Mouse (Mus musculus) fibroblast of lung, adult 2 months (primary cell): Measurements from ENCODE around the gene Agtr1a.

Source experiments
- DNase-seq: peaks from one replicate; pipeline ENCODE4 v3.0.0-alpha.2; 2011; ENCODE audit warnings: low read depth

Gene Agtr1a

DNA sequence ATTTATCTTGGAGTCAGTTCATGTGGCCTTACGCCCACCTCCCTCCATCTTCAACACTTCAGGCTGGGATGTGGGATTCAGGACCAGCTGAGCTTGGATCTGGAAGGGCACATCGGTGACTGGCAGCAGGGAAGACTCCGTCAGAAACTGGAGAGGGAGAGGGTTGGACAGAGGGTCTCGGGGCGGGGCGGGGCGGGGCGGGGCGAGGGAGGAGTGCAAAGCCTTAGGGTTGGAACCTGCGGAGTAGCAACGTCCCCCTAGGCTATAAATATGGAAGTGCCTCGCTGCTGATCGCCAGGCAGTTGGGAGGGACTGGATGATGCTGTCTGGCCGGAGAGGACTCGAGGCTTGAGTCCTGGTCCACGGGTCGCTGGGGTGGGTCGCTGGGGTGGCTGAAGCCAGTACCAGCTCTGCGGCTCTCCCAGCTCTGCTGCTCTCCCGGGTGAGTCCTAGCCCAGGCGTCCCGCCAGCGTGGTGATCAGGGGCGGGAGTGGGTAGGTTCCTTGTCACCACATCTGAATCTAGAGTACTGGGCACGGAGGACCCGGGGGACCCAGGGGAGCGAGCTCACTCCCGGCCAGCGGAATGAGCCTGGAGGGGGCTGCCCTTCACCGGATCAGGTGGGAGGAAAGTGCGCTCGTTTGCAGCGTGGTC is at the start of gene Agtr1a:
Gene Agtr1a (plus strand): TSS at position 294 of the 654 bp plus-strand sequence.
- no peak for DNase-seq

DNA sequence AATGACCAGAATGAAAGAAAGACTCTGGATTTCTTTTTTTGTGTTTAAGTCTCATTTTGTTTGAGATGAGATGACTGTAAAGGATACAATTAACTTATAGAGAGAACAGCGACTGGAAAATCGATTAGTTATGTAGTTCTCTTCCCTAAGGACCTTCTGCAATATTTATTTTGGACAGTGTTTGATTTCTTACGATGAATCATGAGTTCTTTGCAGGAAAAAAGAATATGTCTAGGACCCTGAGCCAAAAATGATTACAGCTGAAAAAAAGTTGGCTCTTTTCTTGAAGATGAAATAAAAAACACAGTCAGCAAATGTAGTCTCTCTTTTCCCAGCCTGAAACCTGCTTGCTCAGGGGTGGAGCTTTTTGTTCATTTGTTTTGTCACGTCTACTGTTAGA is 26.0 kb upstream of the Agtr1a start:
- DNase-seq = no peak

DNA sequence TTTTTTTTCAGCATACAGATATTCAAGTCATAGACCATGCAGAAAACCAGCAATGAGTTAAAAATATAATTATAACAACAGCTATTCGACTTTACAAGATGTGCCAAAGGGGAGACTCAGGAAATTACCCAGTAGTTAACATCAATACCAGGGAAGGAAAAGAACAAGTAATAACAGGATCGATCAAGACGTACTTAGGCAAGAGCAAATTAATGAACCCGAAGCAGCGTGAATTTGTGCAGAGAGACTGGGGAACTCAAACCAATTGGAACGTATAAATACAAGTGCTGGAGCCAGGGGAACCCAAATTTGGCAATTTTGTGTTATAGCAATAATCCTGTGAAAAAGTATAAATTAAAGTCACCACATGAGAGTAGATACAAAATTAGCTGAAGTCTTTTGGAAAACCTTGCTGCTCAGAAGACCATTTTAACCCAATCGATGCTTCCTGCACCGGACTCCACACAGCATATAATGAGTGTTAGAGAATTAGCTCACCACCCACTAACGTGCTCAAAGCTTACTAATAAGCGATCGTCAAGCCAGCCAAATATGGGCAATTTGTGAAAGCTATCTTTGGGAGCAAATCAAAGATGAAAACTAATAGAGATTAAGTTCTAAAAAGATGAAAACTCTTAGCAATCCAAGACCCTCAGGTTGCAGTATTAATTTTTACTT is 11.4 kb upstream of the Agtr1a start:
- no peak for DNase-seq

DNA sequence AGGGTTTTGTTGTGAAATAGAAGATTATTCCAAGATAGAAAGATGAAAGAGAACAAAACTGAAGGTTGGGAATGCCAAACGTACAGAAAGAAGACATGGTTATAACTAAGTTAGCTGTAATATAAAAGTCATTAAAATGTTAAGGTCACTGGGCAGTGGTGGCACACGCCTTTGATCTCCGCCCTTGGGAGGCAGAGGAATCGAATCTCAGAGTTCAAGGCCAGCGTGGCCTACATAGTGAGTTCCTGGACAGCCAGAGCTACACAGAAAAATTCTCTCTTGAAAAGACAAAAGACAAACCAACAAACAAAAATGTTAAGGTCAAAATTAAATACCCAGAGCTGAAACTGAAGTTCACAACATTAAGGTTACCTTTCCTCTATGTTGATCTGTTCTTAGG is 5.2 kb upstream of the Agtr1a start:
- DNase-seq = no peak

DNA sequence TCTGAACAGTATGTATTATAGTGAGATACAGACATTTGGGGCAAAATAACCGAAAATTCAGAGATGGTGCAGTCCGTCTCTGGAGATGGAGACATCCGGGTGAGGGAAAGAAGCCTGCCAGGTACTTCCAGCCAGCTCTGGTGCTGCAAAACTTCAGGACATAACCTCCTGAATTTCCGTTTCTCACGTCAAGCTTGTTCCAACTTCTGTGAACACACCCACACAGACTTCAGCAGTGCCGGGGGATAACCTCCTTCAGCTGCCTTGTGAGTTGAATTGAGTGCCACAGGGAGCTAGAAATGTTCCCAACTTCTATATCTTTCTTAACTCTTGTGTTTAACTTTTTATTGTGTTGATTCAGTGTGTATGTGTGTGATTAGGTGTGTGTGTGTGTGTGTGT is 4.4 kb upstream of the Agtr1a start:
- DNase-seq = no peak

DNA sequence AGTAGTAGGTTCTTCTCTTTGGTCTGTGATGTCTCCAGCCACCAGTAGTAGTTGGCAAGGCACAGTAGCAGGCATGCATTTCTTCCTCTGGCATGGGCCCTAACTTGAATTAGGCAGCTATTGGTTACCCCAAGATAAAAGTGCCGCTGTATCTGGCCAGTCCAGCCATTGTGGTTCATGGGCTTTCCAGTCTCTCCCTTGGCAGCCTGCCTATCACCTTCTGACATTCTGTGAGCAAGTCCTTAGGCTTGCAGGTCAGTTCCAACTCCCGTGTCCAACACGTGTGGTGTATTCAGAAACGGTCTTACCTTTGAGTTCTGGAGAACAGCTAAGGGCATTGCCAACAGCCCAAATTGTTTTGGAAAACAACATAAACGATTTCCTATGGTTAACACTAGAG is 3.7 kb upstream of the Agtr1a start:
- no peak for DNase-seq

DNA sequence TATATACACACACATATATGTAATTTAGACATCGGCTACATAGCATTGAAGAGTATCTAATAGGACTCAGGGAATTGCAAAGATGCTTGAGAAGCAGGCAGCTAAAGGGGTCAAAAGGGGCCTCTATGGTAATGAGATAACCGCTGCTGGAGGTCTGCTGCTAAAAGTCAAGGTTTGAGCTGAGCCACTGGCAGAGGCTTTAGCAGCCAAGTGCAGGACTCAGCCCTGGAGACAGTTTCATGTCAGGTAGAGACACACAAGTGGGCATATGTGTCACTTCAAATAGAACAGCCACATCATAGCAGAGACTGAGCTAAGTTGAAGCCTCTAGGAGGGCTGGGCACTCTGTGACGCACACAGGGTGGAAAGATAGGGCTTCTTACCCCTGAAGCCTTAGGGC is 1.6 kb upstream of the Agtr1a start:
- no peak for DNase-seq

DNA sequence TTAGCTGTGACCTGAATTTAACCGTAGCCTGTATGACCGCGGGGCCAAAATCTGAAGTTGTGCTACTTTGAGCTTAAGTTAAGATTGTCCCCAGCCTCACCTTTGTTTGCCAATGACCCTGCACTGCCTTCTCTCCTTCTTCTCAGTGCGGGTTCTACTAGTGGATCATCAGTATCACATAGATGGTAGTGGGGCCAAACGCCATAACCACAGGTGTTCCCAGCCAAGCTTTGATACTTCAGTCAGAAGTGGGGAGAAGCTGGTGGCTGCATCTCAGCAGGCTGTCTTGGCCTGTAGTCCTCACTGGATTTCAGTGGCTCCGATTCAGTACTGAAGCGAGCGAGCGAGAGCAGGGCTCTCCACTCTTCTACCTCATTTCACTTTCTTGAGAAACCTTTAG is 672 bp downstream of the Agtr1a start:
- no peak for DNase-seq

DNA sequence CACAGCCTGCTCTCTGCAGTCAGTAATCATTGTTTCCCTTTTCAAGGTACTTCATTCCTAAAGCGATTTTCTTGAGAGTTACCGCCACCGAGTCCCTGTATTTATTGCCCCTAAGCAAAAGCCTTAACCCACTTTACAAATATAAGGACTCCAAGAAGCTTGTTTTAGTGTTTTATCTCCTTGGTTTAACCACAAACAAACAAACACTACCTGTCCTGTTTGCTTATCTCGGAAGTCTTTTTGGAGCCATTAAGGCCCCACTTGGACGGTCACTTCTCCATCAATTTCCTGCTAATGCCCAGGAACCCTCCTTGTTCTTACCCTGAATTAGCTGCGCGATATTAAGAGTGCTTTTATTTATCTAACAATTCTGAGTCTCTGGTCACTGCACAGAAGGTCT is 1.4 kb downstream of the Agtr1a start:
- DNase-seq = no peak

DNA sequence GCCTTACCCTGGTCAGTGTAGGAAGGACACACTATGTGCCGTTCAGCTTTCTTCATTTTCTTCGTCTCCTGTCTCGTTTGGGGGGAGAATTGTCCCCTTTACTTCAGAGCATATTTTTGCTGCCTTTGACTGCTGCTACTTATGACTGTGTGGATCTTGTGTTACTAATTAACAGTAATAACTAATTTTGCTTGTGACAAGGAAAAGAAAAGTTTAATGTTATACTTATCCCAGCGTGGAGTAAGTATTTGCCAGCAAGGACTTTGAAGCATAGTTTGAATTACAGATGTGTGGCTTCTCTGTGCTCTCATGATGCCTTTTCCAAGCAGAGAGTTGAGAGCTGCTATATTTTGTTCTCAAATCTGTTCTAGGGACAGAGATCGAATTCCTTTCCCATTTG is 2.3 kb downstream of the Agtr1a start:
- no peak for DNase-seq

DNA sequence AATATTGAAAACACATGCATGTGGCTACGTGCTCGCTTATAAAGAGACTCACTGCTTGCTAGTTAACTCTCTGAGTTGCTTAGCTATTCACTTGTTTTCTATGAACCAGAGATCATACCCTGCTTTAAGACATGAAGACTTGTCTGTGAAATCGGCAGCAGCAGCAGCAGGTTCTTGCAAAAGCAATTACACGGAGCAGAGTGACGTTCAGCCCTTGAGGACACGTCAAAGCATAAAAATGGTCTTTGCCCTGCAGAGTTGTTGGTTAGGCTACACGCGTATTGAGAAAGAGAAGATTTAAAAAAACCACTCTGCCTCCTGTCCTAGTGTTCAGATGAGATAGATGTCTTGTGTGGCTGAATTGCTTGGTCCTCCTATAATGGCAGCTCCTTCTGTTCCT is 3.7 kb downstream of the Agtr1a start:
- no peak for DNase-seq

DNA sequence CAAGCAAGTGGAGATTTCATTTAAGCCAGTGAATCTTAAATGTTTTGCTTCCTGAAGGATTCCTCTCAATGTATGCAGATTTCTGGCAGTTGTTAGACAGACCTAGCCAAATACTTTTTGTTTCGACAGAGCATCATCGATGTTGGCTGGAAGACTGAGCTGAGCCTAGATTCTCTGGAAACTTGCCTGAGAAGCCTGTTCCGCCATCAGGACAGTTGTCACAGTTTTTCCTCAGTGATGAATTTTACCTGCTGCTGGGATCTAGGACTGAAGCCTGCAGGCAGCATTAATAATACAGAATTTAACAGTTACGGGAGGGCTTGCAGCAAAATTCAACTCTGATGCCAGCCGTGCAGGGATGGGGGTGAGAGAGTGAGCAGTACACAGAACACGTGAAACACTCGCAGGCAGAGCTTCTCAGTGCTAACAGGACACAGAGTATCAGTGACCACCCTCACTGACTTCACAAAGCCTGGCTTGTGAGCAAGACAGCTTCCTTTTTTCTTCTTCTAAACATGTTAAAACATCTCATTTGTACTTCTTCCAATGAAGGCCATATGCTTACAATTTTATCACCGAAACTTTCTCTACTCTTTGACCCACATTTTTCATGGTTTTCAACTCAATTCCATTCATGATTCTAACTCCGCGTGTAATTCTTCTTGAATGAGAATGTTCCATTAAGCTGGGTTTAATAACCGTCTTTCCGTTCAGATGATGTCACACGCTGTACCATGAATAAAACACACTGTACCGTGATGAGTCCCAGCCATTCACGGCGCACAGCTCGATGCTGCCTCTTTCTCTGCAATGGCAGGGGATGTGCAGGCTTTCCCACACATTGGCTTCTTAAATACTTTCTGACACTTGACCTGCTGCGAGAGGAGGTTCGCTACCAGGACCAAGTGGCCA is 6.0 kb downstream of the Agtr1a start:
- no peak for DNase-seq

DNA sequence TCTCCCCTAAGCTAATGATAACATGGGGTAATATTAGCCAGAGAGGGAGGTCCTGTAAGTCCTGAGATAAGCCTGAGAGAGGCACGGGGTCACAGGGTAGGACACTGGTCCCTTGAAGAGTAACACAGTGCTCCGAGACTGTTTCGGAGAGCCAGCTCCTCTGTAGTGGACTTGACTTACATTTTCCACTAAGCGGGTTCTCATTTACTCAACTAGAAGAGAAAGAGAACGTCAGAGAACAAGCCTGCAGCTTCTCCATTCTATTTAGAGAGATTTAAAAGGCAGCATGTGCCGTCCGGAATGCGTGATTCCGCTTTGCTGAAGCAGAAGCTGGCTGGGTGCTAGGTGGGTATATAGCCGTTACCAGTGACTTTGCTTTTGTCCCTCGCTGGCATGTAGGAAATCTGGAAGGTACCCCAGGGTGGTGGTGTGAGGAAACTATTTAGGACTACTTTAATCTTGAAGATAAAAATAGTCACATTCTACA is 9.2 kb downstream of the Agtr1a start:
- DNase-seq = no peak

DNA sequence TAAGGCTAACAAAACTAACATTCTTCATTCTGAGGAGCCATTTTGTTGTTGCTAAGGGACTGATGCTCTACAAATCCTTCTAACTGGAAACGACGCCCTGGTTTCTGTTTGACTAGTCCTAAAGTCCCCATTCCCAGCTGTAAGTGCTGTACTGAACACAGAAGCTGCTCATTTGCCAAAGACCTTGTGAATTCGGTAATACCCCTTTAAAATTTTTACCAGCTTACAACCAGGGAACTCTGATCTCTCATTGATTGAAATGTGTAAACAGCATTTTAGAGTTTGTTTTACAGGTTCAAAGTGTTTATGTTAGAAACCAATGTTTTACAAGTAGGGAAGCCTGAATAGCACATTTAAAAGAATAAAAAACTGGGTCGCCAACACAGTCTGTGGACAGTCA is 10.6 kb downstream of the Agtr1a start:
- no peak for DNase-seq

DNA sequence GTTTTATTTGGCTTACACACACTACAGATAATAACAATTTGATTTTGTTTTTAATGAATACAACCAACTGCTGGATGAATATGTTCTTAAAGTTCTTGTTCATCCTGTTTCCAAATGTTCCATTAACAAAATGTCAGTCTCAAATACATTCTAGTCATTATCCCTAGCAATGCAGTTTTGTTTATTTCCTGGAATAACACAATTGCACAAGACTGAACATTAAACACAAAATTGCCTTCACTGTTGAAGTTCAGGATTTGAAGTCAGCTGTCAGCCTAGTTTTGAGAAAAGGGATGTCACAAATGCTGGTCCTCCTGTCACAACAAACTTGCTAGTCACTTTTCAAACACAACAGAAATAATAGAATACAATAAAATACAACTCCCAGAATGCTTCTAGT is 12.1 kb downstream of the Agtr1a start:
- no peak for DNase-seq

DNA sequence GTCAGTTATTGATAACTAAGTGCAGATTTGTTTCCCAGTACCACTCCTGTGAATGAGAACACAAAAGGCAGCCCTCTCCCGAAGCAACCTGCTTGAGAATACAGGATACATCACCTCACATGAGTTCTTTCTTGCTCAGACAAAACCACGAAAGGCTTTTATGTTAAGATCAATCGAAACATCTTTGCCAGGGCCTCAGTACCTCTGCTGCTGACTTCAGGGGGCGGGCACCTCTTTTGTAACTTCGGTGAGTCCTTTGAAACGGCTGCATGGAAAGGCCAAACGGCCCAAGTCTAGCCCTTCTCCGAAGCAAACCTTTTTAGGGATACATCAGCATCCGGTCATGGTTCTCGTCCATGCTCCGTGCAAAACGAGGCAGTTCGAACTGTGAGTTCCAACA is 15.7 kb downstream of the Agtr1a start:
- DNase-seq = no peak

DNA sequence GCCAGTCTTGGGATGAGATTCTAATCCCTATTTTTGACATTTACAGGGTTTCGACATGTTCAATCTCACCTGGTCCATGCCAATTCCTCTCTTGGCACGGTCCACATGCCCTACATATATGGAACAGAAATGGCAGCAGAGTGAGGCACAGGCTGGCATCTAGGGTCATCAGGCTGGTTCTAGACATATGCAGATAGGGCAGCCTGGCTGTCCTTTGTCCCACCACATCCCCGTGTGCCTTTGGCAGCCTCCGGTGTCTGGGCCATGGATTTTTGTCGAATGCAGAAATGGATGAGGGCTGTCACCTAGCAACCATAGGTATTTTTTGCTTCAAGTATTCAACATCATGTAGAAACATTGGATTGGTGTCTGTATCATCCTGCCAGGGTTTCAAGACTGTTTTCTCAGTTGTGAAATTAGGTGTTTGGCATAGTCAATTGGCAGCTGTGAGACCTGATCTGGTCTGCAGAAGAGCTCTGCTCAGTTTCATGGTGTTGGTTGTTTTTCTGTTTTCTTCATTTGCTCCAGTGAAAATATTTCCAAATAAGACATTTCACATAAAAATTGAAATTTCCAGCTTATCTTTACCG is 18.8 kb downstream of the Agtr1a start:
- no peak for DNase-seq

DNA sequence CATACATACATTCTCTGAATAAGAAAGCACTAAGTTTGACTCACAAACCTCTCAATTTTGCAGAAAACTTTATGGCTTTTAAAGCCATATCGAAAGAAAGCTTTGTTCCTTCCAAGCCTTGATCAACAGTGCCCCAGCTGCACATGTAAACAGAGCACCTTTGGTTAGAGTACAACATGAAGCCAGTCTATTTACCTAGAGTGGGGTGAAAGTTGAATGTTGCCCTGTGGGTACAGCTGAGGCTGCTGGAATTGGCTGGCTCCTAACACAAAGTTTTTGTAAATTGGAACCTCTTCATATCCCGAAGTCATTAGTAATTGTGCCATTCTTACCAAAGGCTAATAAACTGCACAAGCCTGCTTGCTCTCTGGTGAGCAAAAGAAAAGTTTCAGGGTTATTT is 19.7 kb downstream of the Agtr1a start:
- DNase-seq = no peak

DNA sequence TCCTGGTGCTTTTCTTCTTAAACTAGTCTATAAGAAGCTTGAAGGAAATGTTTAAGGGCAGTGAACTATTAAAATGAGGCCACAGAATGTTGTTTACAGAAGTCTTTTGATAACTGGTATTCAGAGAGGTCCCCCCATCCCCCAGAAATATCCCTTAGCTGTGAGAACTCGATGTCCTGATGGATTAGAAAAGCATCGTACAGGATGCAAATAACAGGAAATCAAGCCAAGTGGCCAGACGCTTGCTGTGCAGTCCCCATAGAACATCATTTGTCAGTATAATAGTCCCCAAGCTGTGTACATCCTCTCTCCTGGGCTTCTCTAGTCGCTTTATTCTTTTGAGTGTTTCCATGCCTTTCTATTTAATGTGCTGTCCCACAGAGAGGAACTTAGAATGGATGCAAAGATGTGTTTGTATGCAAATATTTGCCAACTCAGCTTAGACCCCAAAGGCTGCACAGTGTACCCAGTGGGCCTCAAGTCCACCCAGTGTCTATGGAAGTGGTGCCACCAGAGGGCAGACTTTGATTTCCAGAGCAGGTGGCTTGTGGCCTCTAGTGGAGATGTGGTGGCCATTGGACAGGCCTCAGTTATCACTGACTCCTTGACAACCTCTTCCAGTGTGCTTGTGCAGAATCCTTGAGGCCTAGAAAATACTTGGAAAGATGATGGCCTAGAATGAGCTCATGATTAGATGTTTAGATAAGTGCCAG is 22.4 kb downstream of the Agtr1a start:
- no peak for DNase-seq

DNA sequence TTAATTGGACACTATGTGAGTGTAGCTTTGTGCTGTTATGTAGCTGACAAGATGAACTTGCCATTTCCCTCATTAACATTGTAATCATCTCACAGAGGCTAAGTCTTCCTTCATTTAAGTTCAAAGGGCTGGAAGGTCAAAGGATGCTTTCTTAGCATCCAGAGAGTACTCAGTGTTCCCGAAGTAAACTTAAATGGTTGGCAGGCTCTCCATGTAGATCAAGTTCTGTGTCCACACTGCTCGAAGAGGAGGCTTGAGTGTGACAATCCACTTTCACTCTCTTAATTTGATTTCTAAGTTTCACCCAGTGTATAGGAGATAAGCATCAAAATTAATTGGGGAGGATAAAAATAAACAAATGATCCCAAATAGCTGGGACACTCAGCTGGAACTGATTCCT is 23.6 kb downstream of the Agtr1a start:
- no peak for DNase-seq

DNA sequence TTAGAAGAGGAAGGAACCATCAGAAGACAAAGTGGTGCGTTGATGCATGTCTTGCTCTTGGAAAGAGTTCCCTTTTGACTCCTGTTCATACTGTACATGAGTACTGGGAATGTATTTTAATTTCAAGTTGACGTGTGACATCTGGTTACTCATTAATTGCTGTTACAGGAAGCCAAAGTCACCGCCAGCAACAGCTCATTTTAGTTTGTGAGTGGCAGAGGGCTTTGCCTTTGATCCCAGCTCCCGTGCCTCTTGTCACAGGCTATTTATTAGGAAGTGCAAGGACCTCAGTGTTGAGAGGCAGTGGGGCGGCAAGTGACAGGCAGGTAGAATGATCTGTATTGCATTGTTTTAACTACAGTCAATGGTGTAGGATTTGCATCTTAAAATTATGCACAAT is 24.8 kb downstream of the Agtr1a start:
- DNase-seq = no peak

DNA sequence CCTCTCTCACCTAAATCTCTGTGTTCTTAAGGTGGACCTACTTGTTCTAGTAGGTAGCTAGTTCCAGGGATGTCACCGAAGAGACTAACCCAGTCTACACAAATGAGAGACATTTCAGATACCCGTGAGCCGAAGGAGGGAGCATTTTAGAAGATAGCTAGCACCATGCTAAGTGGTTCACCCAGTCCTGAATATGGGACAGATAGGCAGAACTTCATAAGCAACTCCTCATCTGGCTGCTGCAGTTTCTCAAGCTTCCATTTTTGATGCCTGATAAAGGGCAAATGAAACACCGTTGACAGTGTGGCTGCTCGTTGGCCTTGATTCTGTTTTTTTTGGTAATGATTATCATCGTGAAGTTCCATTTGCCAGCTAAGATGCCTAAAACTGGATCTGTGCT is 25.8 kb downstream of the Agtr1a start:
- DNase-seq = no peak
